In genomic region chr13:105300009-105300346, GRCm38 (mm10) we compare ENCODE assay signal across 15 mouse cellular contexts. TPM values are rescaled to one million over a fixed set of nuclear protein-coding genes. Genes with fewer than 3 reads are reported as not detected.
DNase-seq lines count a peak whose midpoint lies in the region; ATAC-seq and TF ChIP-seq lines count a peak whose summit lies in the region.
"Had no signal": no experiment of that assay in that cellular context is flagged by ENCODE, and none has a peak within 500 bp of the region (broad histone marks: within the 10 kb centered on the region; RNA-seq: fewer than 3 reads in every experiment).

No protein-coding gene starts in this region.

- 61% methylated on average over 4 of the region's 4 CpGs for WGBS in heart, embryonic 11.5 days (ENCODE audit: insufficient replicate concordance)

- ATAC-seq in heart, embryonic 11.5 days (replicated peaks; ENCODE audit: insufficient number of reproducible peaks, low FRiP score, low TSS enrichment), result no peak
- ATAC-seq in G1E (ENCODE audit: extremely low read depth, insufficient number of reproducible peaks, low FRiP score, poor library complexity, severe bottlenecking), result peak; percentile 66
- peak; percentile 97 for ATAC-seq in megakaryocyte, adult 5-6 weeks (ENCODE audit: poor library complexity, severe bottlenecking)
- ATAC-seq: forebrain, embryonic 14.5 days had no signal

- no peak overlapping the region for H3K9ac ChIP-seq in heart, embryonic 11.5 days (ENCODE audit: low read depth, low read length)
- H3K9ac ChIP-seq: embryonic facial prominence, embryonic 12.5 days; hindbrain, embryonic 14.5 days had no signal

- H3K4me3 ChIP-seq in heart, embryonic 11.5 days (ENCODE audit: low read depth, low read length), result no peak overlapping the region
- H3K4me3 ChIP-seq in G1E (ENCODE audit: low read depth, low read length), result no peak overlapping the region
- H3K4me3 ChIP-seq: embryonic facial prominence, embryonic 12.5 days had no signal

- H3K9me3 ChIP-seq in heart, embryonic 11.5 days (replicated peaks; ENCODE audit: control insufficient read depth, low read length), result no peaks in the 10 kb centered on the region
- no peaks in the 10 kb centered on the region for H3K9me3 ChIP-seq in G1E (replicated peaks)
- H3K9me3 ChIP-seq: embryonic facial prominence, embryonic 12.5 days had no signal

- DNase-seq in heart, postnatal 10 days, result peak; percentile 9
- DNase-seq in G1E (ENCODE audit: low spot score) (peak; percentile 5), liver (peak; percentile 15)
- DNase-seq in urinary bladder, postnatal 14 days (ENCODE audit: low spot score), result no peak
- no peak for DNase-seq in cerebellum, adult 8-10 months
- DNase-seq in adrenal gland, postnatal 10 days, result no peak
- DNase-seq: adrenal gland, postnatal 25 days; B cell, adult 2 months; cerebellum, postnatal 10 days had no signal

- no peak for TF ChIP-seq CTCF in G1E (IDR thresholded peaks at IDR 0.05; ENCODE audit: low read depth, low read length)

- no peaks in the 10 kb centered on the region for H3K4me1 ChIP-seq in heart, embryonic 11.5 days (ENCODE audit: control insufficient read depth, insufficient read depth, low read length)
- H3K4me1 ChIP-seq in G1E (ENCODE audit: insufficient read depth, low read depth, low read length), result peaks cover 5% of the 10 kb centered on the region

- intact Hi-C loops in heart, postnatal 10 days (cut with DNase I), result no loop called here

- H3K27ac ChIP-seq in heart, embryonic 11.5 days (ENCODE audit: low read depth, low read length), result no peak overlapping the region
- H3K27ac ChIP-seq: embryonic facial prominence, embryonic 12.5 days; hindbrain, embryonic 14.5 days; kidney, postnatal 0 days had no signal

- no peaks in the 10 kb centered on the region for H3K27me3 ChIP-seq in heart, embryonic 11.5 days (ENCODE audit: control insufficient read depth, insufficient read depth, low read length)
- no peaks in the 10 kb centered on the region for H3K27me3 ChIP-seq in G1E (ENCODE audit: insufficient read depth, low read length)
- H3K27me3 ChIP-seq: embryonic facial prominence, embryonic 12.5 days had no signal

- no peak overlapping the region for H3K4me2 ChIP-seq in heart, embryonic 11.5 days
- H3K4me2 ChIP-seq: embryonic facial prominence, embryonic 12.5 days; hindbrain, embryonic 14.5 days had no signal

- no peaks in the 10 kb centered on the region for H3K36me3 ChIP-seq in heart, embryonic 11.5 days (ENCODE audit: control insufficient read depth, insufficient read depth, low read length)
- no peaks in the 10 kb centered on the region for H3K36me3 ChIP-seq in G1E (replicated peaks)
- H3K36me3 ChIP-seq: embryonic facial prominence, embryonic 12.5 days had no signal

RNA-seq across cellular contexts. Expression of gene Rnf180, which starts 5.4 kb away (rescaled TPM):
- total RNA-seq in heart, postnatal 10 days (2021), result 1 to 10 TPM; 1.2 to 2.3 TPM
- 2.4 and 2.7 TPM in 2 replicates for polyA plus RNA-seq in heart, embryonic 11.5 days (2014; fragmentation: Nextera tagmentation; extraction: Ambion mirVana)
- total RNA-seq in G1E (2014; fragmentation: Nextera tagmentation) (not detected in 2 replicates), G1E (2017) (0.11 and 0.17 TPM in 2 replicates)
- 0.03 TPM in 1 of 2 replicates, not detected in the other for polyA plus RNA-seq in G1E (2012)
- 0.21 and 0.71 TPM in 2 replicates for total RNA-seq in megakaryocyte, adult 5-6 weeks (2015)
- 0.37 TPM in 1 of 2 replicates, not detected in the other for total RNA-seq in megakaryocyte, adult 5-6 weeks (2017)
- total RNA-seq in adrenal gland, postnatal 10 days (2021), result 10 to 100 TPM in 1 of 2 experiments, 1 to 10 TPM in 1; 6.1 to 10.3 TPM

Comparison
In these comparisons a context has a peak if more than half of its experiments do, and no peak if none do; other contexts are left out.
1. DNase-seq: peak in heart, postnatal 10 days (2 of 2), G1E (single experiment) and liver (single experiment); none in urinary bladder, postnatal 14 days (single experiment), cerebellum, adult 8-10 months (single experiment) and adrenal gland, postnatal 10 days (single experiment).